Mouse (Mus musculus) limb, embryonic 11.5 days (tissue): ENCODE measurements at regions not wholly inside any gene's neighbourhood (a gene's known extent, or its start where the extent isn't known, plus 50 kb on each side); places are given as distances from the start of the nearest gene placed in this dataset.
"Not testable (repeated sequence)": the region's sequence is repeated elsewhere in the genome, so short reads cannot be mapped to it uniquely, and the experiment has no call there.

Experiments
- ATAC-seq: fragments of 200-750 bp; cut with Nextera tagmentation; 2 replicates; pipeline ENCODE4 v1.8.0; 2017; ENCODE audit warnings: low read depth; ENCODE audit not compliant: insufficient number of reproducible peaks, low FRiP score, low TSS enrichment
- DNase-seq: peaks from one replicate; pipeline ENCODE4 v3.0.0-alpha.2; 2015; ENCODE audit warnings: low spot score
- H3K27ac ChIP-seq: fragments of 300-500 bp; sonication (generic); replicated peaks from 2 replicates; pipeline ENCODE4 v1.5.1; 2014; ENCODE audit warnings: low read depth, mild to moderate bottlenecking, low read length
- H3K27me3 ChIP-seq: fragments of 300-500 bp; sonication (generic); 2 replicates; pipeline ENCODE4 v1.6.1; 2014; ENCODE audit warnings: mild to moderate bottlenecking, low read length, mixed read lengths; ENCODE audit not compliant: control insufficient read depth, insufficient read depth
- H3K36me3 ChIP-seq: fragments of 300-500 bp; sonication (generic); 2 replicates; pipeline ENCODE4 v1.6.1; 2014; ENCODE audit warnings: mild to moderate bottlenecking, low read length, moderate library complexity, mixed read lengths; ENCODE audit not compliant: control insufficient read depth, insufficient read depth
- H3K4me1 ChIP-seq: fragments of 300-500 bp; sonication (generic); 2 replicates; pipeline ENCODE4 v1.6.1; 2014; ENCODE audit warnings: low read length, mixed read lengths; ENCODE audit not compliant: control insufficient read depth, insufficient read depth
- H3K4me2 ChIP-seq: fragments of 300-500 bp; sonication (generic); 2 replicates; pipeline ENCODE4 v1.6.1; 2014; ENCODE audit warnings: low read depth, mild to moderate bottlenecking, moderate library complexity; ENCODE audit not compliant: severe bottlenecking
- H3K4me3 ChIP-seq: fragments of 300-500 bp; sonication (generic); 2 replicates; pipeline ENCODE4 v1.5.1; 2014; ENCODE audit warnings: low read depth, low read length
- H3K9ac ChIP-seq: fragments of 300-500 bp; sonication (generic); 2 replicates; pipeline ENCODE4 v1.6.1; 2014; ENCODE audit warnings: mild to moderate bottlenecking, low read length
- H3K9me3 ChIP-seq: fragments of 300-500 bp; sonication (generic); 2 replicates; pipeline ENCODE4 v1.6.1; 2016; ENCODE audit warnings: low read length; ENCODE audit not compliant: control insufficient read depth
- WGBS: fragments of 180-500 bp; shearing (Covaris S2); extraction: QIAGEN DNeasy Blood & Tissue Kit; methylation state at CpG from one replicate; pipeline ENCODE4 v1.1.7; 2014; 5-methylcytosine and 5-hydroxymethylcytosine counted together

- no peaks in the 10 kb centered on the region for H3K27me3 ChIP-seq
- H3K4me2 ChIP-seq, result no peak overlapping the region
- ATAC-seq (no peak), DNase-seq (no peak)
- H3K9ac ChIP-seq, result no peak overlapping the region
- no peaks in the 10 kb centered on the region for H3K36me3 ChIP-seq
- WGBS, result 34% methylated on average over 6 of the region's 6 CpGs
- H3K9me3 ChIP-seq, result no peaks in the 10 kb centered on the region
- no peak overlapping the region for H3K27ac ChIP-seq
- H3K4me3 ChIP-seq, result no peak overlapping the region
- no peaks in the 10 kb centered on the region for H3K4me1 ChIP-seq
These were observed 165.5 kb upstream of the Stk26 start for GRCm38 (mm10) chrX:50675356-50675755.

- ATAC-seq, result peak; percentile 73; the same call in 1 of the 2 replicates
- H3K27ac ChIP-seq, result no peak overlapping the region
These were observed 182.8 kb upstream of the Stk26 start for GRCm38 (mm10) chrX:50657835-50658565.

GRCm38 (mm10) chrX:50657180-50657834, 183.5 kb upstream of the Stk26 start:
- 0 out of 2 replicates have a peak, but pooled peaks have one; percentile 35 for ATAC-seq
- peak; percentile 22 for DNase-seq
- H3K4me2 ChIP-seq, result no peak overlapping the region
- no peaks in the 10 kb centered on the region for H3K4me1 ChIP-seq
- WGBS, result 82% methylated on average over 6 of the region's 6 CpGs
- H3K9me3 ChIP-seq, result no peaks in the 10 kb centered on the region
- no peaks in the 10 kb centered on the region for H3K36me3 ChIP-seq
- H3K27ac ChIP-seq, result no peak overlapping the region
- no peak overlapping the region for H3K4me3 ChIP-seq
- no peak overlapping the region for H3K9ac ChIP-seq
- H3K27me3 ChIP-seq, result no peaks in the 10 kb centered on the region

More at GRCm38 (mm10) chrX:50657835-50658565, 182.8 kb upstream of the Stk26 start:
- H3K9ac ChIP-seq, result peak overlapping the region; percentile 12; the same call in 1 of the 2 replicates
- H3K4me3 ChIP-seq, result no peak overlapping the region
- 37% methylated on average over 9 of the region's 9 CpGs for WGBS
- no peaks in the 10 kb centered on the region for H3K27me3 ChIP-seq
- H3K4me1 ChIP-seq, result no peaks in the 10 kb centered on the region
- DNase-seq, result peak; percentile 85
- no peak overlapping the region for H3K4me2 ChIP-seq
- no peaks in the 10 kb centered on the region for H3K36me3 ChIP-seq
- no peaks in the 10 kb centered on the region for H3K9me3 ChIP-seq

- DNase-seq, H3K4me3 ChIP-seq, H3K4me2 ChIP-seq, ATAC-seq, H3K36me3 ChIP-seq, H3K27me3 ChIP-seq, H3K4me1 ChIP-seq, H3K9ac ChIP-seq, H3K9me3 ChIP-seq, H3K27ac ChIP-seq: not testable (repeated sequence)
- 89% methylated on average over 1 of the region's 1 CpGs for whole genome bisulfite sequencing
These were observed 185.5 kb upstream of the Stk26 start for GRCm38 (mm10) chrX:50655380-50655779.

GRCm38 (mm10) chrX:50641347-50641746, 199.5 kb upstream of the Stk26 start:
- ATAC-seq, result no peak
- WGBS, result 31% methylated on average over 4 of the region's 4 CpGs
- no peaks in the 10 kb centered on the region for H3K9me3 ChIP-seq
- H3K27ac ChIP-seq, result no peak overlapping the region
- no peaks in the 10 kb centered on the region for H3K4me1 ChIP-seq
- no peak overlapping the region for H3K4me2 ChIP-seq
- DNase-seq, result no peak
- no peaks in the 10 kb centered on the region for H3K36me3 ChIP-seq
- no peaks in the 10 kb centered on the region for H3K27me3 ChIP-seq
- H3K4me3 ChIP-seq, result no peak overlapping the region
- H3K9ac ChIP-seq, result no peak overlapping the region

GRCm38 (mm10) chrX:50635634-50636033, 205.2 kb upstream of the Stk26 start:
- 40% methylated on average over 6 of the region's 6 CpGs for WGBS
- Histone ChIP-seq H3K27me3 (no peaks in the 10 kb centered on the region), H3K9me3 (no peaks in the 10 kb centered on the region), H3K36me3 (no peaks in the 10 kb centered on the region), H3K4me2 (peak overlapping the region; percentile 44; the same call in 1 of the 2 replicates), H3K4me1 (no peaks in the 10 kb centered on the region), H3K27ac (no peak overlapping the region), H3K9ac (no peak overlapping the region), H3K4me3 (no peak overlapping the region; the same call in 1 of the 2 replicates)
- no peak for ATAC-seq
- DNase-seq, result no peak

GRCm38 (mm10) chrX:50634842-50635615, 205.8 kb upstream of the Stk26 start:
- Histone ChIP-seq H3K27ac (no peak overlapping the region), H3K4me2 (peak overlapping the region; percentile 44; the same call in 1 of the 2 replicates), H3K36me3 (no peaks in the 10 kb centered on the region), H3K4me1 (no peaks in the 10 kb centered on the region), H3K9me3 (no peaks in the 10 kb centered on the region), H3K27me3 (no peaks in the 10 kb centered on the region), H3K4me3 (peak overlapping the region; percentile 47), H3K9ac (no peak overlapping the region; the same call in 1 of the 2 replicates)
- 22% methylated on average over 23 of the region's 30 CpGs for WGBS
- peak; percentile 97 for ATAC-seq
- peak; percentile 83 for DNase-seq

- no peaks in the 10 kb centered on the region for H3K27me3 ChIP-seq
- no peaks in the 10 kb centered on the region for H3K9me3 ChIP-seq
- WGBS, result 41% methylated on average over 6 of the region's 6 CpGs
- H3K4me2 ChIP-seq, result peak overlapping the region; percentile 7; the same call in 1 of the 2 replicates
- H3K4me3 ChIP-seq, result no peak overlapping the region
- no peaks in the 10 kb centered on the region for H3K36me3 ChIP-seq
- no peak for DNase-seq
- no peaks in the 10 kb centered on the region for H3K4me1 ChIP-seq
- H3K9ac ChIP-seq, result no peak overlapping the region
- ATAC-seq, result no peak
- no peak overlapping the region for H3K27ac ChIP-seq
These were observed 204.2 kb upstream of the Olfr1324 start for GRCm38 (mm10) chrX:50632536-50632935.
